Mouse (Mus musculus): Measurements from ENCODE around the gene Tcte2.

The Tcte2 gene

DNA sequence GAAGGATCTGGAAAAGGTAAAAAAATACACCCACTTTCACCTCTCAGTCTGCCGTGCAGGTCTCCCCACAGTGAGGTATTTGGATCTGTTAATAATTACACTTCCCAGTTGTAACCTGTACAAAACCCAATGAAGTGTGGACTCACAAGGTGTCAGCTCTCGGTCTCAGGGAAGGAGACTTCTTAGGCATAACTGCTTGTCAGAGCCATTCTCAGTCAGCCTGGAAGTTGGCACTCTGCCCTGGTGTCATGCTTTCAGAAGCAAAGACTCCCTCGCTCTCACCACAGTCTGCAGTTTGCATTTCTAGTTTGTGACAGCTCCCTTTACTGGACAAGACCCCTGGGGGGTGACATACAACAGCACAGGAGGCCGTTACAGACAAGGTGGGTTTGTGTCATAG, 16.8 kb downstream of the Tcte2 start:
- DNase-seq: no peak

- DNase-seq: no peak
Measured at GRCm38 (mm10) chr17:13744219-13744618, 17.4 kb downstream of the Tcte2 start.

DNA sequence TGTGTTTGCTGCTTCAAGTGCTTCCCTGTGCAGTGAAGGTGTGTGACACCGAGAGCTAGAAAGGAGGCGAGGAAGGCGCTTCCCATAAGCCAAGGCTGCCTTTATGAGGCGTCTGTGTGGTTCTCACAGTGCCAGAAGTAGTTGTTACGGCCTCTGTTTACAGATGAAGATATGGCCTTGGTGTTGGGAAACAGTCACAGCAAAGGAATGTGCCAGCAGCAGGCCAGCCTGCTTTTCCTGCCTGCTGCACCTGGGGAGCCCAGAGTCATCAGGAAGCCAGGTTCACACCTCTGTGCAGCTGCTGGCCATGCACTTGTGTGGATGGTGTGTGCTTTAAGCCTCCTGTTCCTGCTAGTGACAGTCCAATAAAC, 17.9 kb downstream of the Tcte2 start:
- no peak for DNase-seq

DNA sequence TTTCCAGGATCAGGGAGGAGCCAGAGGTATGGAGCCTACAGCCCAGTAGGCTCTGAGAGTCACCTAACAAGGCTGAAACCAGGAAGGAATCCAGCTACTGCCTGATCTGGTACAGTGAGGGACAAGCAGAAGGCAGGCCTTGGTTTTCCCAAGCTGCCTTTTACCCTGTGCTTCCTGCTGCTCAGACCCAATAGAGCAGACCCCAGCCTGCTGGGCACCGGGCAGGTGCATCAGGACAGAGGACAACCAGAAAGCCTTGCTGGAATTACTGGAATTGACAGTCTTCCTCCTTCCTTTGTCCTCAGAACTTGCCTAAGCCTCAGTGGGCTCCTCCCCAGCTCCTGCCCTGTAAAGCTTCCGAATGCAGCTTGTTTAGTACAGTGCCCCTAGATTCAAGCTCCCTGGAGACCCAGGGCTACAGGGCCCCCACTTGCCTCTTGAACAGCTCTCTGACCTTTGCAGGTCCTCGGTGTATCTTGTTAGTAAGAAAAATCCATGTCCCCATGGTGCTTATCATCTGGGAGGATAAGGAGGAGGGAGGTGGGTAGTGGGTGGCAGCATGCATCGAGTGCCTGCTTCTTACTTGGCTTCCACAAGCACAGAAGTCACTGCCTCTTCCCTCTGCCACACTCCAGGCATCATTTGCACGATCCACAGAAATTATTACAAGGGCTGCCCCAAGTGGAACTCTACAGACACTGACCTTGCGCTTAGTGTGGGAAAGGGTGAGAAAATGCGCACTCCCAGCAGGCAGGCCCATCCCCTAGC, 18.5 kb downstream of the Tcte2 start:
- no peak for DNase-seq

GRCm38 (mm10) chr17:13742334-13742733, 19.3 kb downstream of the Tcte2 start:
- no peak for DNase-seq

DNA sequence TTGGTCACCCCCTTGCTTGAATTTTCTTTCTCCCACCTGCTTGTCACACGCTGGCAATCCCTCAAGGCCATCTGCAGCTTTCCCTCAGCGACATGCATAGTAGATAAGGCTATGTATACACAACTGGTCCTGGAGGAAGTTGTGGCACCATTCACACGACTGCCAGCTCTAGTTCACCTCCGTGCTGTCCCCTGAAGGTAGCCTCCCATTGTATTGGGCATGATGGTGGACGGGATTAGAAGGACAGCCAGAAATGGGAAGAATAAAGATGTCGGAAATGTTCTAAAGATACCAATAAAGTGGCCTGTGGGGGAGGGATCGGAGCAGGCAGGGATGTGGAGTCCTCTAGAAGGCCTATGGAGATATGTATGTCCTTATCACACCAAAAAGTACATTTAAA, 20.0 kb downstream of the Tcte2 start:
- no peak for DNase-seq

DNA sequence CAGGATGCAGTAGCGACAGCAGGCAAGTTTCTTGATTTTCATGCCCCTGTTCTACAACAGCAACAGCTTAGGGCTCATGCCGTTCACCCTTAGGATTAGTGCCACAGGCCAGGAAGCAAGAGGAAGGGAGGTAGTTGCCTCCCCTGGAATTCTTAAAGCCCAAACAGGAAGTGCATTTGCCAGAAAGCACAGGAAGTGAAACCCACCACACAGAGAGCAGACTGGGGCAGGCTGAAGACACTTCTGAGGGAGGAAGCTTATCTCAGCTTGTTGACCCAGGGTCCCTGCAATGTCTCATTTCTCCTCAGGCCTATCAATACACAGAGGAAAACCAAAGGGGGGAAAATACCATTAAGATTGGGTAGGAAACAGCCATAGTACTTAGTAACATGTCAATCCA, 20.8 kb downstream of the Tcte2 start:
- DNase-seq: no peak

DNA sequence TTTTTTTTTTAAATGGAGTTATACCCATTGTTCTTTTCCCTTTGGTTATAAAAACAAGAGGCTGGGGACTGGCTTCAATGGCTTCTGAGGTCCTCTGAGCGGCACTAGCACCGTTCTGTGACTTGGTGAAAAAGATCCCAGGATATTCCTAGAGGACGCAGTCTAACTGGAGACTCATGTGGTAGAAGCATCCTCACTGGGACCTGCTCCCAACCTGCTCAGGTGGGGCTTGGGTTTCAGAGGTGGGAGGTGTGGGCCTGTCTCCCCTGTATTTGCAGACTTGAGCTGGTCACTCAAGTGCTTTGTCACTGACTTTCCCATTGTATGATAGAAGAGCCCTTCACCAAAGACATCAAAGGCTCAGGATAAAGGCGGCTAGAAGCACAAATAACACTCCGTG, 21.6 kb downstream of the Tcte2 start:
- DNase-seq: no peak

DNA sequence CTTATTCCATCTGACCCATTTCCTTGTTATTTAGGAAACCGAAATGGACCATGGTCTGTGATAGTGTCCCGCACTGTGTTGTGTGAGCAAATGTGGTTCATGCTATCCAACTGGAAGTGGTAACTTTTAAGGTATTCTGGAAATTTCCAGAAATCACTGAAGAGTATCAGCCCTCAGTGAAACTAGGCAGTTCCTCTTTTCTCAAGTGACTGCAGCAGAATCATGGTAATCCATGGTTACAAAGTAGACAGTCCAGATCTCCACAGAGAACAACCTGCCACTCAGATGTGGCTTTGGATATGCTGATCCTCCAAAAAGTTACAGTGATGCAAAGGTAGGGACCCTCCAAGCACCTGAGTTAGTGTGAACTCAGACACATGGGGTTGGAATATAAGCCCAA, 22.7 kb downstream of the Tcte2 start:
- no peak for DNase-seq

DNA sequence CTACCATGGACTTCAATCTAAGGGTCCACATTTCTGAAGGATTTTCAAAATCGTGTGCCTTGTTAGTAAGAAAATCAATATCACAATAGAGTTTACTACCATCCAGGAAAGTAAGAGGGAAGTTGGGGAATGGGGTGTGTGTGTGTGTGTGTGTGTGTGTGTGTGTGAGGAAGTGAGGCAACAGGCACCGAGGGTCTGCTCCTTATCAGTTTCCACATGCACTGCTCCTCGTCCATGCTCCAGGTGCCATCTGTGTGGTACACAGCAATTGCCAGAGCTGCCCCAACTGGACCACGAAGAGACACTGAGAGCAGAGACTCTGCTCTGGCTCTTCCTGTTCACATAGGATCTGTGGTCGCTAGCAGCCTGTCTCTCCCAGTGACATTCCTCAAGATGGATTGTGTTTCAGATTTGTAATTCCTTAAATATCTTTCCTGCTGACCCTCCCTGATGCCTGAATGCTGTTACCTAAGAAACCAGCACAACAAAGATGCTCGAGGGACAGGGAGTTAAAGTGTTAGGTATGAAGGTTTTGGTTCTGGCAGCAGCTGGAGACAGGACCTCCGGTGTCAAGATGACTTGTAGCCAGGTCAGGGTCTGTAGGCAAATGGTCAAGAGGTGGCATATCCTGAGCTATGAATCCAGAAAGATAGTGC, 23.4 kb downstream of the Tcte2 start:
- no peak for DNase-seq

DNA sequence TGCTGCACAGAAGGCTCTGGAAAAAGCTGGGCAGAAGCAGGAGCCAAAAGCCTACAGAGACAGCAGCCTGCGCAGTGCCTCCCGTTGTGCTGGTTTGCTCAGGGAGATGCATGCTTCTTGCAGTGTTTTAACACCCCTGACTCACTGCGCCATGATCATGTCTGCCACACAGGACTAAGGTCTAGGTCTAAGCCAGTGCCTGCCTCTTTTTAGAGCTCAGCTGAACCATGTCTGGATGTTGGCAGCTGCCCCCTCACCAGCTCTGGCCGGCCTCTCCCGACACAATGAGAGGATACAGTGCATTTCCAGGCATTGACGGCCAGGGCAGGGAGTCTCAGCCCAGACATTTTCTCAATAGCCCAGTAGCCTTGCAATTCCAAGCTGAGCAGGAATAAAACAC, 24.3 kb downstream of the Tcte2 start:
- DNase-seq: no peak

- no peak for DNase-seq
Measured at GRCm38 (mm10) chr17:13735803-13736282, 25.8 kb downstream of the Tcte2 start.

GRCm38 (mm10) chr17:13735057-13735456, 26.6 kb downstream of the Tcte2 start:
- no peak for DNase-seq

GRCm38 (mm10) chr17:13733971-13734370, 27.7 kb downstream of the Tcte2 start:
- DNase-seq: no peak

DNA sequence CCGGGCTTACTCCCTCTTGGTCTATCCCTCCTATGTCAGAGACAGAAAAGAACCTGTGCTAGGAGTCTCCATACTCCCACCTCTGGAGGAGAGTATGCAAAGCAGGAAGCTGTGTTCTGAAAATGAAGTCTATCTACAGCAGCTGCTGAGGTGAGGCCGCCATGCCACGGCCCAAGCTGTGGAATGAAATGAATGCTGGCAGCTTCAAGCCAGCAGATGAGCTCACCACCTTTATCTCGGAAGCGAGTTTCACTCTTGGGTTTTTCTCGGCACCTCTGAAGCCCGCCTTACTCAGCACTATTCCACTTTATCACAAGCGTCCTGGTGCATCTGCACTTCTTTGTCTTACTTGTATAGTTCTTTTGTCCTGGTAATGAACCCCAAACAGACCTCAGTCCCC, 28.9 kb downstream of the Tcte2 start:
- no peak for DNase-seq

GRCm38 (mm10) chr17:13731727-13732112, 29.9 kb downstream of the Tcte2 start:
- no peak for DNase-seq

DNA sequence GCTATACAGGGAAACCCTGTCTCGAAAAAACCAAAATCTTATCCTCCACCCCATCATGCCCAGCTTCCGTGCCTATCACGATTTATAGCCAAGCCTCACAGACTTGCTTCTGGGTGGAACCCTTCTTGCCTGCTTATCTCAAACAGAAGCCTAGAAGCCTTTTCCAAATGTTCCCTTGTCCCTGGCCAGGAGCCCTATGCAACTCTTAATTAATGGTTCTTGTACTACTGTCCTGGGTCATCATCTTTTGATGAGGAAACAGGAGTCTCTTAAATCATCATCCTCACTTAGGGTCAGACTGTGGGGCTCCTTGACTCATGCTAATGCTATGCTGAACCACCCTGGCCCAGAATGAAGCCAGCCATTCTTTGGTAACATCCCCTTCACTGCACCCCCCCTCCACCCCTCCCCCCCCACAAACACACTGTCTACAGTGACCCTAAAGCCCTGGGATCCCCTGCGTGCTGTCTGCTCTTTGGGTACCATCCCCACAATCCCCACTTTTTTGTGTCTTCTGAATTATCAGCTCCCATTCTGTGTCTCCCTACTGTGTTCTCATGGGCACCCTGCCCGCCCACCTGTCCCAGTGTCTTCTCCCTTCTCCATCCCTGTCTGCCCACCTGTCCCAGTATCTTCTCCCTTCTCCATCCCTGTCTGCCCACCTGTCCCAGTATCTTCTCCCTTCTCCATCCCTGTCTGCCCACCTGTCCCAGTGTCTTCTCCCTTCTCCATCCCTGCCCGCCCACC, 30.5 kb downstream of the Tcte2 start:
- no peak for DNase-seq

- DNase-seq: no peak
Measured at GRCm38 (mm10) chr17:13726832-13727355, 34.7 kb downstream of the Tcte2 start.

DNA sequence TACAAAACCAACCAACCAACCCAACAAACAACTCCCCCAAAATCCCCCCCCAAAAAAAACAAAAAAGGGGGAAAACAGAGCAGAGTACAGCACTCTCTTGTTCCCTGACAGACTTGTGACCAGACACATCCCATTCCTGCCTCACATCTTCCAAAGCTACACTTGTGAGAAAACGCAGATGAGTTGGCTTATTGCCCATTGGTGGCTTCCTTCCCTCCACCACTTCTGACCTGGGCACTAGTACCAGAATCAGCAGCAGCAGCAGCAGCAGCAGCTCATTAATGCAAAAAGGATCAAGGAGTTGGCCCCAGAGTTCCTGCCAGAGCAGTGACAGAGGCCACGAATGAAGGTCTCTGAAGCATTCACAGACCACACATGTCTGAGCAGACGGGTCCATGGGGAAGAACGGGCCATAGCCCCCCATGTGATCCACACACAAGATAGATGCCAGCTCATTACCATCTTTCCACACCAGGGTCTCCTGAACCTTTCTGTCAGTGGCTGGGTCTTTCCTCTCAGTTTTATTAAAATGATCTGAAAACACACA, 36.5 kb downstream of the Tcte2 start:
- DNase-seq: no peak

DNA sequence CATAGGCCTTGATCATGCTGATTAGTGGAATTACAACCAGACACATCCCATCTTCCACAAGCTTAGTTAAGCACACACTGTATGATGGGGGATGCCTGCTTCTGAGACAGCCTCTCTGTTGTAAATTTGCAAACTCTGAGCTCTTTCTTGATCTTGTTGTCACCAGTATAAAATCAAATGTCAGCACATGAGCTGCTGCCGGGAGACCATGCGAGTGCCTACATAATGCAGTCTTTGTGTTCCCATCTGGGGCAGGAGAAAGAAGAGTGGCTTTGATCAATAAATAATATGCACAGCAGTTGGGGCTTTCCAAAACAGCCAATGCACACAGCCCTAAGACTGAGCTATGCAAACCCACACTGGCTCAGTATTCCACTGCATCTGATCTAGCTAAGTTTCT, 39.2 kb downstream of the Tcte2 start:
- DNase-seq: no peak

- DNase-seq: no peak
Measured at GRCm38 (mm10) chr17:13721372-13721771, 40.3 kb downstream of the Tcte2 start.

DNA sequence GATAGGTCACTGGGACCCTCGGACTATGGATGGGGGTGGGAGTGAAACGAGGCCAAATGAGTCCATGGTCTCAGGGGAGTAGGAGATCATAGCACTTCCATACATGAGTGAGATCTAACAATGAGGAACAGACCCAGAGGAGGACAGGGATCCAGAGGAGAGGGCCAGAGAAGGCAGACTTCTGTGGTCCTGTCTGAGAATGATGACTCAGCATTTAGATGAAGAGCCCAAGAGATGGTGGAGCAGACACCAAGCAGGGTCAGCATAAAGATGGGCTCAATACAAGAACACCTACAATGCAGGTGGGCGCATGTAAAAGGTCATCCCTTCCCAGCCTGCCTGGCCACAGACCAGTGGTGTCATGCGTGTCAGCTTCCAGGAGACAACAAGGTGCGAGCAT, 41.4 kb downstream of the Tcte2 start:
- no peak for DNase-seq

DNA sequence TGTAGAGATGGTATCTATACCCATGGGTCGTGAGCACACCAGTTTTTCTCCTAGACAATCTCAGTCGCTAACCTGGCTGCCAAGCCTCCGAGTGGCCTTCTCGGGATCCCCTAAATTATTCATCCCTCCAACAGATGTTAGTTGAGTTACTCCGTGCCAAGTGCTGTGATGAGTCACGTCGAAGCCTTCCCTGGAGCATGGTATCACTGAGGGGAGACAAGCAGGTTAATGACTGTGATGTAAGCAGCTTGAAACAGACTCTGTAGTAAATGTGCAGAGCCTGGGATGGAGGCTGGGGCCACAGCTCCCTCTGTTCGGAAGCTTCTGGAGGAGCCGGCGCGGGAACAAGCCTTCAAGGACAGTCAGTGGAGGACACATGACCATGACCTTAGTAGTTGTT, 44.2 kb downstream of the Tcte2 start:
- no peak for DNase-seq

All from spleen, adult 18-20 months (tissue).